Mouse (Mus musculus) MEL (cell line): ENCODE measurements around the gene Hs6st3.

Source experiments
- BHLHE40 ChIP-seq: IDR thresholded peaks from 2 replicates; pipeline ENCODE4 v1.6.1; 2012; ENCODE audit warnings: low read depth, mild to moderate bottlenecking, inconsistent platforms, low read length, improper control_type of control experiment, borderline replicate concordance
- CTCF ChIP-seq, 3 experiments: IDR thresholded peaks in 2 of 3; conservative IDR thresholded peaks in 1 of 3; 2 replicates each; pipeline ENCODE4 v1.5.1; 2011 to 2012; ENCODE audit warnings: low read length in 3 of 3, low read depth in 2 of 3, mild to moderate bottlenecking in 2 of 3, improper control_type of control experiment in 1 of 3, inconsistent platforms in 1 of 3, mixed read lengths in 1 of 3, moderate library complexity in 1 of 3; ENCODE audit not compliant: control insufficient read depth in 1 of 3, insufficient read depth in 1 of 3, poor library complexity in 1 of 3, severe bottlenecking in 1 of 3
- GATA1 ChIP-seq: IDR thresholded peaks from 2 replicates; pipeline ENCODE4 v1.6.1; 2011; ENCODE audit warnings: low read depth, low read length, improper control_type of control experiment
- JUND ChIP-seq: IDR thresholded peaks from 2 replicates; pipeline ENCODE4 v1.6.1; 2011; ENCODE audit warnings: low read depth, mild to moderate bottlenecking, improper control_type of control experiment, low read length
- MAX ChIP-seq: IDR thresholded peaks from 2 replicates; pipeline ENCODE4 v1.6.1; 2011; ENCODE audit warnings: low read length, improper control_type of control experiment
- MAZ ChIP-seq: IDR thresholded peaks from 2 replicates; pipeline ENCODE4 v1.6.1; 2012; ENCODE audit warnings: low read depth, mild to moderate bottlenecking, inconsistent platforms, low read length, improper control_type of control experiment
- MXI1 ChIP-seq: IDR thresholded peaks from 2 replicates; pipeline ENCODE4 v1.6.1; 2011; ENCODE audit warnings: mild to moderate bottlenecking, low read depth, low read length, improper control_type of control experiment
- MYC ChIP-seq: IDR thresholded peaks from 2 replicates; pipeline ENCODE4 v1.6.1; 2011; ENCODE audit warnings: low read depth, mild to moderate bottlenecking, low read length, improper control_type of control experiment, moderate library complexity
- POLR2A ChIP-seq, 2 experiments: IDR thresholded peaks; 2 replicates each; pipeline ENCODE4 v1.6.1; 2011 to 2012; ENCODE audit warnings: low read length in 2 of 2, mild to moderate bottlenecking in 2 of 2, control low read depth in 1 of 2, improper control_type of control experiment in 1 of 2, low read depth in 1 of 2, moderate library complexity in 1 of 2; ENCODE audit not compliant: control insufficient read depth in 1 of 2, insufficient read depth in 1 of 2, poor library complexity in 1 of 2
- RAD21 ChIP-seq: IDR thresholded peaks from 2 replicates; pipeline ENCODE4 v1.6.1; 2011; ENCODE audit warnings: mild to moderate bottlenecking, low read depth, low read length, improper control_type of control experiment
- TAL1 ChIP-seq: IDR thresholded peaks from 2 replicates; pipeline ENCODE4 v1.6.1; 2012; ENCODE audit warnings: mild to moderate bottlenecking, inconsistent platforms, low read length, moderate library complexity, mixed read lengths
- TCF12 ChIP-seq: IDR thresholded peaks from 2 replicates; pipeline ENCODE4 v1.6.1; 2014; ENCODE audit warnings: low read depth, mild to moderate bottlenecking, inconsistent platforms, low read length, improper control_type of control experiment, moderate library complexity
- ZC3H11A ChIP-seq: IDR thresholded peaks from 2 replicates; pipeline ENCODE4 v1.6.1; 2012; ENCODE audit warnings: low read depth, mild to moderate bottlenecking, inconsistent platforms, low read length, improper control_type of control experiment

GRCm38 (mm10) chr14:119772040-119772439 is 633.9 kb downstream of the Hs6st3 start:
- TF ChIP-seq MAX (no peak), GATA1 (no peak), TCF12 (no peak), TAL1 (no peak), CTCF (IDR thresholded peaks at IDR 0.05 in 2 of 3, conservative IDR thresholded peaks at IDR 0.05 in 1 of 3; ENCODE audit: control insufficient read depth in 1 of 3, insufficient read depth in 1 of 3, low read depth in 2 of 3, low read length in 3 of 3, poor library complexity in 1 of 3, severe bottlenecking in 1 of 3) (no peak), POLR2A (IDR thresholded peaks at IDR 0.05; ENCODE audit: control insufficient read depth in 1 of 2, insufficient read depth in 1 of 2, low read depth in 1 of 2, low read length in 2 of 2, poor library complexity in 1 of 2) (no peak), RAD21 (no peak), MXI1 (no peak), MAZ (no peak), MYC (no peak), BHLHE40 (no peak), ZC3H11A (no peak), JUND (no peak)
